Mouse (Mus musculus) olfactory bulb, adult 2 months (tissue): ENCODE measurements around the gene Rabepk.

Experiments used
- CTCF ChIP-seq: fragments of 200-500 bp; IDR thresholded peaks from 2 replicates; pipeline ENCODE4 v1.5.1; 2012; ENCODE audit warnings: low read depth, mild to moderate bottlenecking, low read length, moderate library complexity; ENCODE audit not compliant: insufficient read depth
- POLR2A ChIP-seq: fragments of 200-500 bp; IDR thresholded peaks from 2 replicates; pipeline ENCODE4 v1.6.1; 2012; ENCODE audit warnings: mild to moderate bottlenecking, low read depth, low read length, moderate library complexity; ENCODE audit not compliant: insufficient read depth

DNA sequence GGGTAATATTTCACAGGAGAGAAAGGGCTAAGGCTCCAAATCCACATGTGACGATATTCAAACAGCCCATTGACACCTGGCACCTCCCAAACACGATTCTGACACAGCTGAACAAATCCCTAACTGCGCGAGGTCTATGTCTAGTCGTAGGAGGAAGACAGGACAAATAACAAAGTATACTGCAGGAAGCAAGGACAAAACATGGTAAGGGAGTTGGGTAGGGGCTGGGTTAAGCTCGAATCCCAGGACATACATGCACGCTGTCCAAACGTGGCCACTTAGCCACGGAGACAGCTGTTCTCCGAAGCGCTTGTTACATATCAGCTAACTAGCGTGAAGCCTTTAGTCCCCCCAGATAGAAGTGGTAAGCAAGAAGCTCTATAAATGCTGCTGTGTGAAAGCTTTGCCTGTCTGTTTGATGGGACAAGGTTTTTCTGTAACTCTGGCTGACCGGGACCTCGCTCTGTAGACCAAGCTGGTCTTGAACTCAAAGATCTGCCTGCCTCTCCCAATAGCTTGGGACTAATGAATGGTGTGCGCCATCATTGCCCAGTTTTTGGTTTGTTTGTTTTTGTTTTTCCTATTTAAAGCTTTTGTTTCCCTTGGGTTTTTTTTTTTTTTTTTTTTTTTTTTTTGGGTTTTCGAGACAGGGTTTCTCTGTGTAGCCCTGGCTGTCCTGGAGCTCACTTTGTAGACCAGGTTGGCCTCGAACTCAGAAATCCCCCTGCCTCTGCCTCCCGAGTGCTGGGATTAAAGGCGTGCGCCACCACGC is 26.9 kb upstream of the Rabepk start:
- TF ChIP-seq CTCF (no peak), POLR2A (no peak)
